Mouse (Mus musculus) megakaryocyte-erythroid progenitor cell, adult 5 weeks (primary cell): ENCODE data around the gene Gck. TPM values are rescaled to one million over a fixed set of nuclear protein-coding genes. Genes with fewer than 3 reads are reported as not detected.

Source experiments
- polyA plus RNA-seq: library from polyadenylated mRNA; stranded (reverse); fragments of >175 nt; gene quantifications from 2 replicates; pipeline ENCODE4 v1.2.3, GENCODE M21; 2012

Gck gene
- polyA plus RNA-seq = not detected in 2 replicates

GRCm38 (mm10) chr11:5949586-5950352, at the start of gene Gck:
Gene Gck (minus strand): TSS chr11:5950081.

GRCm38 (mm10) chr11:5955546-5956276, 5.8 kb upstream of the Gck start, which contains the start of gene Ykt6:
Gene Ykt6 (plus strand): TSS chr11:5955693.

GRCm38 (mm10) chr11:5898531-5898930, 51.4 kb downstream of the Gck start, which contains the start of gene Myl7:
Gene Myl7 (minus strand): TSS chr11:5898782.

GRCm38 (mm10) chr11:5877921-5878526, 71.9 kb downstream of the Gck start, which contains the start of gene Pold2:
Gene Pold2 (minus strand): TSS chr11:5878292.

GRCm38 (mm10) chr11:5861678-5862393, 88.0 kb downstream of the Gck start, which contains the start of gene Aebp1:
Gene Aebp1 (plus strand): TSS chr11:5861947.

Other genes with a start within 250 kb of the Gck start
- 159 and 167 TPM in 2 replicates for gene Mrps24, start 234.4 kb downstream of the Gck start, polyA plus RNA-seq
- gene Urgcp, start 187.7 kb downstream of the Gck start, polyA plus RNA-seq = 9.0 and 10.1 TPM in 2 replicates
- gene Dbnl, start 161.6 kb downstream of the Gck start, polyA plus RNA-seq = 157 and 172 TPM in 2 replicates
- 0.30 and 0.47 TPM in 2 replicates for gene Pgam2, start 146.3 kb downstream of the Gck start, polyA plus RNA-seq
- 10.3 TPM in 2 replicates for gene Polm, start 112.1 kb downstream of the Gck start, polyA plus RNA-seq
- 0.28 and 0.75 TPM in 2 replicates for gene Aebp1, start 88.1 kb downstream of the Gck start, polyA plus RNA-seq
- gene Pold2, start 71.8 kb downstream of the Gck start, polyA plus RNA-seq = 732 and 786 TPM in 2 replicates
- gene Myl7, start 51.3 kb downstream of the Gck start, polyA plus RNA-seq = not detected in 2 replicates
- 9.9 and 10.5 TPM in 2 replicates for gene Ykt6, start 5.6 kb upstream of the Gck start, polyA plus RNA-seq
- gene Camk2b, start 116.3 kb upstream of the Gck start, polyA plus RNA-seq = 0.81 and 0.96 TPM in 2 replicates
- not detected in 2 replicates for gene A730071L15Rik, start 249.9 kb upstream of the Gck start, polyA plus RNA-seq